Mouse (Mus musculus) midbrain, embryonic 11.5 days (tissue): ENCODE measurements around the gene Smim22. TPM values are rescaled to one million over a fixed set of nuclear protein-coding genes. Genes with fewer than 3 reads are reported as not detected.

Experiments used
- ATAC-seq: fragments of 200-750 bp; cut with Nextera tagmentation; 2 replicates; pipeline ENCODE4 v1.8.0; 2017; ENCODE audit warnings: moderate TSS enrichment, moderate library complexity; ENCODE audit not compliant: low FRiP score
- DNase-seq: peaks from one replicate; pipeline ENCODE4 v3.0.0; 2015; ENCODE audit warnings: low spot score; ENCODE audit errors: missing footprints
- H3K27ac ChIP-seq: fragments of 300-500 bp; sonication (generic); 2 replicates; pipeline ENCODE4 v1.5.1; 2014; ENCODE audit warnings: low read depth, low read length
- H3K27me3 ChIP-seq: fragments of 300-500 bp; sonication (generic); 2 replicates; pipeline ENCODE4 v1.6.1; 2014; ENCODE audit warnings: mild to moderate bottlenecking, low read length, moderate library complexity, mixed read lengths; ENCODE audit not compliant: control insufficient read depth, insufficient read depth
- H3K36me3 ChIP-seq: fragments of 300-500 bp; sonication (generic); 2 replicates; pipeline ENCODE4 v1.6.1; 2014; ENCODE audit warnings: mild to moderate bottlenecking, low read length, moderate library complexity, mixed read lengths; ENCODE audit not compliant: control insufficient read depth, insufficient read depth
- H3K4me1 ChIP-seq: fragments of 300-500 bp; sonication (generic); 2 replicates; pipeline ENCODE4 v1.6.1; 2014; ENCODE audit warnings: low read length; ENCODE audit not compliant: control insufficient read depth, insufficient read depth
- H3K4me2 ChIP-seq: fragments of 300-500 bp; sonication (generic); 2 replicates; pipeline ENCODE4 v1.6.1; 2014; ENCODE audit warnings: mild to moderate bottlenecking, moderate library complexity
- H3K4me3 ChIP-seq: fragments of 300-500 bp; sonication (generic); 2 replicates; pipeline ENCODE4 v1.5.1; 2014; ENCODE audit warnings: low read depth, low read length
- H3K9ac ChIP-seq: fragments of 300-500 bp; sonication (generic); 2 replicates; pipeline ENCODE4 v1.6.1; 2014; ENCODE audit warnings: low read length
- H3K9me3 ChIP-seq: fragments of 300-500 bp; sonication (generic); 2 replicates; pipeline ENCODE4 v1.6.1; 2016; ENCODE audit warnings: low read length; ENCODE audit not compliant: control insufficient read depth
- WGBS: fragments of 180-500 bp; shearing (Covaris S2); extraction: QIAGEN DNeasy Blood & Tissue Kit; methylation state at CpG from one replicate; pipeline ENCODE4 v1.1.7; 2014; 5-methylcytosine and 5-hydroxymethylcytosine counted together
- polyA plus RNA-seq: library from polyadenylated mRNA; unstranded; fragments of >200 nt; fragmentation: Nextera tagmentation; extraction: Ambion mirVana; gene quantifications from 2 replicates; pipeline ENCODE4 v1.2.1, GENCODE M21; 2014

The Smim22 gene
- polyA plus RNA-seq, 1 experiment from 2014 or later, result not detected

GRCm38 (mm10) chr16:4998984-4999383 lies 8.1 kb upstream of the Smim22 start:
- no peak overlapping the region for H3K4me2 ChIP-seq
- H3K4me3 ChIP-seq, result no peak overlapping the region
- no peaks in the 10 kb centered on the region for H3K9me3 ChIP-seq
- DNase-seq (no peak), ATAC-seq (no peak)
- WGBS, result 78% methylated on average over 1 of the region's 1 CpGs
- H3K9ac ChIP-seq, result no peak overlapping the region
- no peaks in the 10 kb centered on the region for H3K4me1 ChIP-seq
- no peak overlapping the region for H3K27ac ChIP-seq
- no peaks in the 10 kb centered on the region for H3K27me3 ChIP-seq
- no peaks in the 10 kb centered on the region for H3K36me3 ChIP-seq

GRCm38 (mm10) chr16:5000611-5001010 lies 6.5 kb upstream of the Smim22 start:
- Histone ChIP-seq H3K4me2 (no peak overlapping the region), H3K9me3 (no peaks in the 10 kb centered on the region), H3K4me3 (no peak overlapping the region), H3K9ac (no peak overlapping the region), H3K4me1 (no peaks in the 10 kb centered on the region), H3K27ac (no peak overlapping the region), H3K27me3 (no peaks in the 10 kb centered on the region), H3K36me3 (no peaks in the 10 kb centered on the region)
- ATAC-seq (no peak), DNase-seq (no peak)
- WGBS, result 71% methylated on average over 3 of the region's 3 CpGs

GRCm38 (mm10) chr16:5007492-5007891 lies 404 bp downstream of the Smim22 start:
- 44% methylated on average over 6 of the region's 6 CpGs for WGBS
- H3K9ac ChIP-seq, result no peak overlapping the region
- no peak overlapping the region for H3K4me2 ChIP-seq
- H3K36me3 ChIP-seq, result no peaks in the 10 kb centered on the region
- H3K27ac ChIP-seq, result no peak overlapping the region
- H3K27me3 ChIP-seq, result no peaks in the 10 kb centered on the region
- peaks cover 5% of the 10 kb centered on the region for H3K4me1 ChIP-seq
- DNase-seq (no peak), ATAC-seq (no peak)
- no peak overlapping the region for H3K4me3 ChIP-seq
- H3K9me3 ChIP-seq, result no peaks in the 10 kb centered on the region

- H3K4me3 ChIP-seq, result no peak overlapping the region
- H3K27ac ChIP-seq, result no peak overlapping the region
- DNase-seq (no peak), ATAC-seq (no peak)
- H3K27me3 ChIP-seq, result no peaks in the 10 kb centered on the region
- H3K4me2 ChIP-seq, result no peak overlapping the region
- no peaks in the 10 kb centered on the region for H3K36me3 ChIP-seq
- H3K4me1 ChIP-seq, result peaks cover 9% of the 10 kb centered on the region
- H3K9me3 ChIP-seq, result no peaks in the 10 kb centered on the region
- WGBS, result 85% methylated on average over 12 of the region's 12 CpGs
- H3K9ac ChIP-seq, result no peak overlapping the region
These were observed 988 bp downstream of the Smim22 start for GRCm38 (mm10) chr16:5008076-5008475.

- H3K27ac ChIP-seq, result no peak overlapping the region
- no peak overlapping the region for H3K9ac ChIP-seq
These were observed 3.4 kb downstream of the Smim22 start for GRCm38 (mm10) chr16:5010371-5010935.

GRCm38 (mm10) chr16:5011285-5011684 lies 4.2 kb downstream of the Smim22 start:
- DNase-seq (no peak), ATAC-seq (no peak)
- H3K27me3 ChIP-seq, result no peaks in the 10 kb centered on the region
- H3K4me2 ChIP-seq, result no peak overlapping the region
- WGBS, result 86% methylated on average over 7 of the region's 7 CpGs
- no peak overlapping the region for H3K4me3 ChIP-seq
- peaks cover 9% of the 10 kb centered on the region for H3K4me1 ChIP-seq
- H3K9me3 ChIP-seq, result no peaks in the 10 kb centered on the region
- H3K36me3 ChIP-seq, result peaks cover 13% of the 10 kb centered on the region
- no peak overlapping the region for H3K9ac ChIP-seq
- H3K27ac ChIP-seq, result no peak overlapping the region

More at GRCm38 (mm10) chr16:5010371-5010935, 3.4 kb downstream of the Smim22 start:
- no peaks in the 10 kb centered on the region for H3K27me3 ChIP-seq
- no peak overlapping the region for H3K4me2 ChIP-seq
- H3K4me1 ChIP-seq, result peaks cover 9% of the 10 kb centered on the region
- no peaks in the 10 kb centered on the region for H3K9me3 ChIP-seq
- no peak for ATAC-seq
- H3K36me3 ChIP-seq, result peaks cover 7% of the 10 kb centered on the region
- 87% methylated on average over 10 of the region's 10 CpGs for WGBS
- no peak for DNase-seq
- no peak overlapping the region for H3K4me3 ChIP-seq

- H3K4me1 ChIP-seq, result peaks cover 9% of the 10 kb centered on the region
- H3K4me3 ChIP-seq, result peak overlapping the region; percentile 68
- H3K27ac ChIP-seq, result no peak overlapping the region
- no peaks in the 10 kb centered on the region for H3K27me3 ChIP-seq
- peak overlapping the region; percentile 91 for H3K4me2 ChIP-seq
- WGBS, result 55% methylated on average over 13 of the region's 13 CpGs
- ATAC-seq, result no peak
- peak overlapping the region; percentile 74 for H3K9ac ChIP-seq
- DNase-seq, result no peak
- H3K36me3 ChIP-seq, result peaks cover 13% of the 10 kb centered on the region
- no peaks in the 10 kb centered on the region for H3K9me3 ChIP-seq
These were observed 5.2 kb downstream of the Smim22 start for GRCm38 (mm10) chr16:5012036-5013005.

GRCm38 (mm10) chr16:5013054-5013838 lies 6.2 kb downstream of the Smim22 start, which contains the start of gene Rogdi:
Gene Rogdi, minus strand, starts transcription at chr16:5013553.
- WGBS, result under 1% methylated on average over 63 of the region's 63 CpGs
- H3K4me2 ChIP-seq, result peak within 1 kb of the TSS; percentile 91
- peak; percentile 99 for ATAC-seq
- peaks cover 16% of the 10 kb centered on the region for H3K36me3 ChIP-seq
- H3K9ac ChIP-seq, result peak within 1 kb of the TSS; percentile 74
- DNase-seq, result peak; percentile 100
- H3K4me3 ChIP-seq, result peak within 1 kb of the TSS; percentile 68
- no peaks in the 10 kb centered on the region for H3K9me3 ChIP-seq
- H3K27ac ChIP-seq, result peak within 1 kb of the TSS; percentile 51; the same call in 1 of the 2 replicates
- H3K4me1 ChIP-seq, result peaks cover 9% of the 10 kb centered on the region
- no peaks in the 10 kb centered on the region for H3K27me3 ChIP-seq
